Mouse (Mus musculus) liver, postnatal 0 days (tissue): Measurements from ENCODE around the gene 4930544D05Rik.

Source experiments
- CTCF ChIP-seq: sonication (generic); IDR thresholded peaks from 2 replicates; pipeline ENCODE4 v1.5.1; 2016; ENCODE audit warnings: antibody characterized with exemption, low read depth
- EP300 ChIP-seq: IDR thresholded peaks from 2 replicates; pipeline ENCODE4 v1.6.1; 2016; ENCODE audit warnings: antibody characterized with exemption, low read depth, mild to moderate bottlenecking

DNA sequence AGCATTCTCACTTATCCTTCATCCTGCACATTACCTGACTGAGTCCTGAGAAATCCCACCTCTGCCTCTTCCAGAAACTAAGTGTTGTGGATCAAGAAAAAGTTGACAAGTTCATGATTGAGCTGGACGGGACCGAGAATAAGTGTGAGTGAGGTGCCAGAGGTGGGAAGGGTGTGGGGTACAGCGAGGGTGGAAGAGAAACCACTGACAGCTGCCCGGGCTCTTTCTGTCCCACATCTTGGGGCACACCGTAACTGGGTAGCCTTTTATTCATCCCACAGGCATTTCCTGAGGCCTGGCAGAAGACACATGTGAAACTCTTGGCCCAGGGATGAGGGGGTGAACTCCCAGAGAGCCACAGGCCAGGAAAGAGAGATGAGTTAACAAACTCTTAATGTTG is 42.9 kb downstream of the 4930544D05Rik start:
- no peak for TF ChIP-seq CTCF
- no peak for TF ChIP-seq EP300
